Mouse (Mus musculus): ENCODE data around the gene Mbnl2. TPM values are rescaled to one million over a fixed set of nuclear protein-coding genes. Genes with fewer than 3 reads are reported as not detected.
A peak's percentile ranks its signal among the peaks of the same experiment; 100 is the strongest.
"Not testable (repeated sequence)": the region's sequence is repeated elsewhere in the genome, so short reads cannot be mapped to it uniquely, and the experiment has no call there.

Mbnl2 gene
- polyA plus RNA-seq, 2 experiments from 2014 or later = 44.6 to 46.0 TPM

GRCm38 (mm10) chr14:120330881-120331514 is 55.5 kb downstream of the Mbnl2 start:
- no peak for ATAC-seq

- ATAC-seq = no peak
Measured at GRCm38 (mm10) chr14:120333465-120334243, 58.2 kb downstream of the Mbnl2 start.

- no peak for ATAC-seq
Measured at GRCm38 (mm10) chr14:120335366-120335765, 59.9 kb downstream of the Mbnl2 start.

DNA sequence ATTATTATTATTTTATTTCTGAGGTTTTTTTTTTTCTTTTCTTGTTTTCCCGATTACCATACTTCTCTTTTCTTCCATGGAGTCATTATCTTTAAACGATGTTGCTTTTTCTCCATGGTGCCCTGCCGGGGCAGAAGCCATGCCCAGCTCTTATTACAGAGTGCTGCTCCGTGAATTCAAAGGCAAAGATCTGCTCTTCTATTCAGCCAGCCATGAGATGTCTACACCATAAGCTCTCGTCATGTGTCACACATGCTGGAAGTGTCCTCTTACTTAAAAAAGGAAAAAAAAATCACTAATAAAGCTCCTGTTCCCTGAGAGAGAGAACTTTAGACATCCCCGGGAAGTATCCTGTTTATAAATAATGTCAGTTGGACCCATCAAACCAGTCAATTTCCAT is 60.4 kb downstream of the Mbnl2 start:
- ATAC-seq = no peak

DNA sequence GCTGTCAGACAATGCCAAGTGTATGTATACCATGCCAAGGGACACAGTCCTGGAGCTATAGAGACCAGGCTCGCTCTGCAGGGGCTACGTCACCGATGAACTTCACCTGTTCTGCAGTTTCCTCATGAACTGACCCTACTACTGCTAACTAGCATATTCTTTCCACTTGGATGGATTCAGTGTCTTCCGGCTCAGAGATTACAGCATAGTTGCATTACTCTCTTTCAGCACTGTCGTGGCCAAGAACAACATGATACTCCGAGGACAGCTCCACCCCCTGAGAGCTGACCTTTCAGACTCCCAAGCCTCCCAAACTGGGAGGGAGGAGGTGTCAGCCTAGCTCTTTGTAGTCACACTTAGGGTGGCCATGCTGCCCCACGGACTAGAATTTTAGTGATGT is 60.9 kb downstream of the Mbnl2 start:
- no peak for ATAC-seq

- ATAC-seq = no peak
Measured at GRCm38 (mm10) chr14:120336841-120337240, 61.4 kb downstream of the Mbnl2 start.

DNA sequence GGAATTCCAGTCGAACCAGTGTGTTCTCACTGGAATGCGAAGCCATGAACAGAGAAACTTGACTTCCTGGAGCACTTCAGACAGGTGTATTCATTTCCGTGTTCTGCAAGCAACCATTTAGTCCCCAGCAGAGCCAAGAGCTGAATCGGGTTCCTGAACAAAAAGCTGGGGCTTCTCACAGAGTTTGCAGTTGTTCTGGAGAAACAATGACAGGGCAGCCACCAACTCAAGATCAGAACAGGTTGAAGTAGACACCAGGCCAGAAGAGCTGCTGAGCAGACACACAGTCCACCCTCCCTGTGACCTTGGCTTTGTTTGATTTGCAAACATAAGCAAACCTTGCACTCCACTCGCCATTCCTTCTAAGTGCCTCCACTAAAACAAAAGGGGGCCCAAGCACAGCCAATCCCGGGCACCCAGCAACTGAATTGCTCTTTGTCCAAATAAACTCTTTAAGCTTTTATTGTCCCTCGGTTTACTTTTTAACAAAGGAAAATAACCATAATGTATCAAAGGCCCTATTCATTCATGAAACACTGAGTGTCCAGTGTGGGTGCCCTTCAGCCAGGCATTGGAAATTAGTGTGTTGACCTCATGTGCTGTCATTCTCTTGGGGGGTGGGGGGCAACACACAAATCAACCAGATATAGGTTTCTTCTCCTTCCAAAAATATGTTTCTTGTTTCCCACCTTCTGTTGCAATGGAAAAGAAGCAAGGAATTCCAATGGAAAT is 62.4 kb downstream of the Mbnl2 start:
- no peak for ATAC-seq

GRCm38 (mm10) chr14:120338706-120339105 is 63.2 kb downstream of the Mbnl2 start:
- ATAC-seq = no peak

- no peak for ATAC-seq
Measured at GRCm38 (mm10) chr14:120341912-120342311, 66.4 kb downstream of the Mbnl2 start.

GRCm38 (mm10) chr14:120342321-120342720 is 66.9 kb downstream of the Mbnl2 start:
- no peak for ATAC-seq

DNA sequence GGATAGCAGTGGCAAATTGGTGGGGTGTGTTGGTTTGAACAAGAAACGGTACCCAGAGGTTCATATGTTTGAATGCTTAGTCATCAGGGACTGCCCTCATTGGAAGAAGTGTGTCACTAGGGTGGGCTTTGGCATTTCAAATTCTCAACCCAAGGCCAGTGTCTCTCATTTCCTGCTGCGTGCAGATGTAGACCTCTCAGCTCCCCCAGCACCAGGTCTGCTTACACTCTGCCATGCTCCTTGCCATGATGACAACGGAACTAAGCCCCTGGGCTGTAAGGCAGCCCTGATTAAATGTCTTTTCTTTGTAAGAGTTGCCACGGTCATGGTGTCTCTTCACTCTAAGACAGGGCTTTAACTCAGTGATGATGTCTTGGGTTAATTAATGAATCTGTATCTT is 69.2 kb downstream of the Mbnl2 start:
- ATAC-seq = no peak

DNA sequence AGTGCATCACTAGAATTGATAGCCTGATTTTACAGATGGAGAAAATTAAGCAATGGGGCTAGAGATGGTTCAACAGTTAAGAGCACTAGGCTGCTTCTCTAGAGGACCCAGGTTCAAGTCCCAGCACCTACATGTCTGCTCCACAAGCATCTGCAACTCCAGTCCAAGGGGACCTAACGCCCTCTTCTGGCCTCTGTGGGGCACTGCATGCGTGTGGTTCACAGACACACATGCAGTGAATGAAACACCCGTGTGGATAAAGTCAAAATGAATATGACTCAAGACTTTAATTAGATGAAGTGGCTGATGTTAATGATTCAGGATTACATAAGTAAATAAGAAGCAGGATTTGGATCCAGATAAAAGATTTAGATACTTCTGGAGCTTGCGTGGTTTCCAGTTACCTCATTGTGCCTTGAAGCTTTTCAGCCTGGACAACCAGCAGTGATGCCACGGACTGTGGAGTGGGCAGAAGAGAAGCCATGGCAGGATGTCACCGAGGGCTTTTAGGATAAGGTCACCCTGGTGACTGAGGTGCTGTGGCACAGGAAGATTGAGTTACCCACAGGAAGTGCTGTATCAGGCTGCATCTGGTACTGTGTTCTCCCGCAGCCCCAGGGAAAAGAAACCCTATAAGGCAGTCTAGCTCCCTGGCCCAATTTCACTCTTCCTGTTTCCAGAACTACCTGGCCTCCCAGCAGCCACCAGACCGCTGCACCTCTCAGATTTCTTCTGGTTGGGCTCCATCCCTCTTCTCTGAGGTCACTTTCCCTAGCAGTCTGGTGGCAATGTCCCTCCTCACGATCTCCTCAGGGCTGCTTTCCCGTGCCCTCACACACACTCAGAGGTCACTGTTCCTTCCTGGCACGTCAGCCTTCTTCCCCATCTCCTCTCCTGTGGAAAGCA is 72.2 kb downstream of the Mbnl2 start:
- ATAC-seq = peak; percentile 91

DNA sequence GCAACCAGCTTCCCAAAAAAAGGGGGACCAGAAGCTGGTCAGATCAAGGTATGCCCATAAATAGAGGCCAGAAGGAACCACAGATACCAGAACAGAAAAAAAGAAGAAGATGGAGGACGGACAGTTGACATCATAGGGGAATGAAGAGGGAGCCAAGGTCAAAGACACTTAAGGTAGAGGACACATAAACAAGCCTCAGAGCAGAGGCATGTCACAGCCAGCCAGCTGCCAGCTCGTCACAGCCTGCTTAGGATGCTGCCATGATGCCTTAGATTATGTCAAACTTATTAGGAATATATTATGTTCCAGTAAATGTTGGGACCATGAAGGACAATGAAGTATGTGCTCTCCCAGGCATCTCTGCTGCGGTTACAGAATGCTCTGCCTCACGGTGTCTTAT is 73.9 kb downstream of the Mbnl2 start:
- ATAC-seq = no peak

DNA sequence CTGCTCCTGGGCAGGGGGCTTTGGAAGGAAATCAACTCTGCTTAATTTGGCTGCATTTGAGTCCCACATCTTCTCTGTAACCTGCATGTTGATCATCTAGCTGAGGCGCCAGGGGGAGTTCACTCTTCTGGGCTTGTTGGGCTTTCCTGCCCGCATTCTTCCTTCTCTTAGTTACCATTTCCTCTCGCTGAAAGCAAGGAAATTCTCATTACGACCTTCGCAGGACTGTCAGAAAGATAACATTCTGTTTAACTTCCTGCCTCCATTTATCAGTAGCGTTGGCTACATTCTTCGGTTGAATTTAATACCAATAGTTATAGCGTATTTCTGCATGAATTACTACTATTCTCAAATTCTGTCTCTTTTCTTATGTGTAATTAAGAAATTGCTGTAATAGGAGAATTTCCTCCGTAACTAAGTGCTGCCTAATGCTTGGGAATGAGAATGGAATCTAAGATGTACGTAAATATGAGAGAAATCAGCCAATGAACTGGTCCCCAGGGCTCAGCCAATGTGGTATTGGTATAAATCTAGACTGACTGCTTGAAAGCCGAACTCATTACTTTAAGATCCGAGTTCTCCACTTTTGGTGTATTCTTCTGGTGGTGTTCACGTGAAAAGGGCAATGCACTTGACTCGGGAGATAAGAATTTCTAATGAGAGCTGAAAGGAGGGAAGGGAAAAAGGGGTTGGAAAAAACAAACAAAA is 76.8 kb downstream of the Mbnl2 start:
- no peak for ATAC-seq

GRCm38 (mm10) chr14:120353211-120353610 is 77.7 kb downstream of the Mbnl2 start:
- no peak for ATAC-seq

- ATAC-seq = no peak
Measured at GRCm38 (mm10) chr14:120354595-120354994, 79.1 kb downstream of the Mbnl2 start.

GRCm38 (mm10) chr14:120355040-120355741 is 79.7 kb downstream of the Mbnl2 start:
- ATAC-seq = no peak

DNA sequence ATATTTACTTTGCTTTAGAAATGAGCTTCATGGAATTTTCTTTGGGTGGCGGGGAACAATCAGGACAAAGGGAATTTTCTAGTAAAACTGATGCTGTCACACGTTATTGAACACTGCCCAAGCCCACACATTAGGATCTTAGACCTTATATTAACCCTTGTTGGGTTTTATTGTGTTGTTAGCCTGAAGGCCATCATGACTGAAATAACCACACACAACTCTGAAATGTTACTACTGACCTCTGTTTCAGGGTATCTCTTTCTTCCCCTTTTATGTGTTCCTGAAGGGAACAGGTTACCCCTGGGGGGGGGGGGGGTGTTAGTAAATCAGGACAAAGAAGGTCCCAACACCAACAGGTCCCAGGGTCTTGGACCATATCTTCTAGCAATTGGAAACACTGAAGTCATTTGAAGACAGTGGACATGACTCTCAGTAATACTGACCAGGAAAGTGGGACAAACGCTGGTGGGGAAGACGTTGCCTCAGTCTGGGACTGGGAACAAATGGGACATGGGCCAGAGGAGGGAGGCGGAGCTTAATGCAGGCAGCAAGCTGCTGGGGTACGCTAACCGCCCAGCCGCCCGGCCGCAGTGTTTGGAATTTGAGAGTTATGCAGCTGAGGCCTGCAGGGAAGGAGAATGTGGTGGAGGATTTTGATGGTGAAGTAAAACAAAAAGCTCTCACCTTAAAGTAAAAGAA is 80.4 kb downstream of the Mbnl2 start:
- no peak for ATAC-seq

DNA sequence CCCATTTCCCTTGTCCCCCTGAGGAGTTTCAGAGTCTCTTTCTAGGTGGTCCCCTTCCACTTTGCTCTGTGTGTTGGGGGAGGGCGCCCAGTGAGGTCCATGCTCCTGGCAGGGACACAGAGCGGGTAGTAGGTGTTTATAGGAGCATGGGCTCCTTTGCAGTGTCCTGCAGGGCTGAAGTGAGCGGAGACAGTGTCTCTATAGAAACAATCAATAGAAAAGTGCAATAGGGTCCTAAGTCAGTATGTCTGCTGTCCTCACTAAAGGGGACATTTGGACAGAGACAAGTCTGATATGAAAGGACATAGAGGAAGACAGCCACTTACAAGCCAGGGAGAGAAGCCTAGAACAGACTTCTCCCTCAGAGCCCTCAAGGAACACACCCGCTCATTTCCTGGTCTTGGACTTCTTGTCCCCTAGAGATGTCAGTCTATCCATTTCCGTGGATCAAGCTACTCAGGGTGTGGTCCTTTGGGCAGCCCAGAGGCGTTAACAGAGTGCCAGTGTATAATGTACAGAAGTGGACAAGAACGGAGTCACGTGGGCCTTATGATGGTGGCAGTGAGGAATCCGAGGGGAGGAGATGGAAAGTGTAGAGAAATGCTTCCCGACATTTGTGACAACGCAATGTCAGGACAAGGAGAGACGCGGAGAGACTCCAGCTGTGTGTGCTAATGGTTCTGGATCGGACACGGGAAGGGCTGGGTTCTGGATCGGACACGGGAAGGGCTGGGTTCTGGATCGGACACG is 82.0 kb downstream of the Mbnl2 start:
- no peak for ATAC-seq

DNA sequence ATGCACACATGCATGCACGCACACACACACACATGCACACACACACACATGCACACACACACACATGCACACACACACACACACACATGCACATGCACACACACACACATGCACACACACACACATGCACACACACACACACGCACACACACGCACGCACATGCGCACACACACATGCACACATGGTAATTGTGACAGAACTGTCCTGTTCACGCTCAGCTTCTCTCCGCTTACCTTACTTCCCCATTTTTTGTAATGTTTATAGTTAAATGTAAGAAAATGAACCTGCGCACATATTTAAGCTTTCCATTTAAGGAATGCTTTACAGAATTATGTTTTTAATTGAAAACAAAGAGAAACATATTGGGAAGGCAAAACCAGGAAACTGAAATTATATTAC is 84.1 kb downstream of the Mbnl2 start:
- ATAC-seq = not testable (repeated sequence)

Data from activated CD4-positive, CD25-positive, alpha-beta regulatory T cell, adult 4 months (primary cell).